Mouse (Mus musculus) testis, adult 2 months (tissue): ENCODE data around the gene F8.

Experiments used
- CTCF ChIP-seq: fragments of 200-500 bp; IDR thresholded peaks from 2 replicates; pipeline ENCODE4 v1.5.1; 2012; ENCODE audit warnings: low read depth, mild to moderate bottlenecking, inconsistent platforms, low read length, moderate library complexity; ENCODE audit not compliant: control insufficient read depth, insufficient read depth, insufficient replicate concordance
- POLR2A ChIP-seq: fragments of 200-500 bp; IDR thresholded peaks from 2 replicates; pipeline ENCODE4 v1.6.1; 2012; ENCODE audit warnings: low read depth, mild to moderate bottlenecking, inconsistent platforms, low read length, moderate library complexity; ENCODE audit not compliant: control insufficient read depth

GRCm38 (mm10) chrX:75402668-75403067 is 20.3 kb upstream of the F8 start:
- TF ChIP-seq POLR2A (no peak), CTCF (no peak)
